In the genomic region with DNA sequence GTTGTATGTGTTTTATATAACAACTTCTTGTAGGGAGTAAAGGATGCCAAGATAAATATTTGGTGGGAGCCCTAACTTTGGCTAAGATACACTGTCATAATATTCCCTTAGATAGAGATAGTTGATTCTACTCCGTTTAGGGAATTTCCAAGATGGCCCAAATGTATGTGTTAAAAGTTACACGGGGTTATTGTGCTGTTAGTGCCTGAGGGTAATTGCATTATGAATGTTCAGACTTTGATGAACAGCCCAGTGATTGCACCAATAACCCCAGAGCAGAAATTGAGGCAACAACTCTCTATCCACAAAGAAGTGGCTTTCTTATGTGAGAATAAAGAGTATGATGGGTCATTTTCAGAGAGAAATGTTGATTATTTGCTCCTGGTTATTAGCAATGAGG, we compare ENCODE assay signal across 15 mouse cellular contexts.
"Had no signal": no experiment of that assay in that cellular context is flagged by ENCODE, and none has a peak within 500 bp of the region (broad histone marks: within the 10 kb centered on the region; RNA-seq: fewer than 3 reads in every experiment).

No protein-coding gene starts in this region.

- DNase-seq: cerebellum, adult 9-10 months; cerebellum, adult 9-11 months; cerebellum, postnatal 10 days; cerebellum, postnatal 14 days; cerebellum, postnatal 25 days; cerebellum, postnatal 36 days; embryo, embryonic 11 days; forebrain, postnatal 0 days; gastrocnemius, adult 2 months; gastrocnemius, postnatal 10 days; gastrocnemius, postnatal 25 days; gastrocnemius, postnatal 36 days; heart, adult 11 months; heart, adult 18-20 months; heart, adult 2 months had no signal
